Mouse (Mus musculus): ENCODE data around the gene 2210407C18Rik.

The 2210407C18Rik gene

DNA sequence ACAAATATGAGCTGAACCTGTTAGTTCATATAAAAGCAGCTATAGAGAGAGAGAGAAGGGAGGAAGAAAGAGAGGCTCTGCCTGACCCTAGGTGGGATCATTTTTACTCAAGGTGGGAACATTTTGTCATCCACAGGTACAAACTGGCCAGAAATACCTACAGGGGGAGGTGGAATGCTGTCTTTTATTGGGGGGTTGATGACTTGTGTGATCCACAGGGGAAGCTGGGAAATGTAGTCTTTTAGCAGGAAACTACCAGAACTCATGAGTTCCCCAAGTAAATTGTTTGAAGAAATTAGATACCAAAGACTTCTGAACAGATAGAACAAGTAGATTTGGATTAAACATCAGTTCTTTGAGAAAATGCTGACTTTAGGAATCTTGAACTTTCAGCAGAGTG is 13.8 kb downstream of the 2210407C18Rik start:
- DNase-seq (ENCODE audit: low spot score): no peak

DNA sequence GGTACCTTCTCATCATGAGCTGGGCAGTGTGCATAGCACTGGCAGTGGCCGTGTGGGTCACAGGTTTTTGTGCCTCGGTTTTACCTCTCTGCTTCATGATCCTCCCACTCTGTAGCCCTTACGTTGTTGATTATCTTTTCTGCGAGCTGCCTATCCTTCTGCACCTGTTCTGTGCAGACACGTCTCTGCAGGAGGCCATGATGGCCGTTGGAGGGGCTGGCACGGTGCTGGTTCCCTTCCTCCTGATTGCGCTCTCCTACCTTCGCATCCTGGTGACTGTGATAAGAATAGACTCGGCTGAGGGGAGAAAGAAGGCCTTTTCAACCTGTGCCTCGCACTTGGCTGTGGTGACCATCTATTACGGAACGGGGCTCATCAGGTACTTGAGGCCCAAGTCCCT is 18.0 kb downstream of the 2210407C18Rik start:
- DNase-seq (ENCODE audit: low spot score): no peak

DNA sequence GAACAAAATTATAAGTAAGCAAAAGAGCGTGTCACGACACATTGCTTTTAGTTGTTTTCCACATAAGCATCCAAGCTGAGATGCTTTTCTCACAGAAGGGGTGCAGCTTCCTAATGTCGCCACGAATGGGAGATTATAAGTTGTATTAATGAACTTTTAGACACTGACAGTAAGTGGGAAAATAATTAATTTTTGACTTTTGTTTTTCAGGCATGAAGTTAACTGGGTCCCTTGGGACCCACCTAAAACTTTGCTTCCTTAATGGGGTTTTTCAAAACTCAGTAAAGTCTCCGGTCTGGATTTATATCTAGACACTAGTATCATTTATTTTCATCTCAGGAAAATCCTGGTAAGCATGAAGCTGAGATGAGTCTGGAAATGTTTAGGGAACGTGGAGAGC is 21.1 kb downstream of the 2210407C18Rik start, which contains the start of gene Olfr324:
Gene Olfr324 (plus strand): TSS at position 301 of the 400 bp plus-strand sequence.
- DNase-seq (ENCODE audit: low spot score): no peak

DNA sequence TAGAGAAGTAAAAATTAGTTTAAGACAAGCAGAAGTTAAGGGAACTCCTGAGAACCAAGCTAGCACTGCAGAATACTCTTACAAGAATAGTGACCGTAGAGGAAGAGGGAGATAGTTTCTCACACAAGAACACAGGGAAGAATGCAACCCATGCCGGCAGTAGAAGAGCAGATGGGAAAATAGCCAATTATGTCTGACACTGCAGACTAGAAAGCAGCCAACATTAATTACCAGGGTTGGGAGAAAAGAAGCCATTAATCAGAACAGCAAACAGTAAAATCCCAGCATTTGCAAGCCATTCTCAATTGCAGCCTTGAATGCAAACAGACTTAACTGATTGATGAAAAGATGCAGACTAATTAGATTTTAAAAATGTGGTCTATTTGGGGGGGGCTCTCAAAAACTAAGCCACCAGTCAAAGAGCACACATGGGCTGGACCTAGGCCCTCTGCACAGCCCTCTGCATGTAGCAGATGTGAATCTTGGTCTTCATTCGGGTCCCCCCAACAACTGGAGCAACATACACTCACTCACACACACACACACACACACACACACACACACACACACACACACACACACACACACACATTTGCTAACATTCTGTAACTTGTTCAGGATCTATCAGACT is 27.1 kb downstream of the 2210407C18Rik start:
- DNase-seq (ENCODE audit: low spot score): no peak

DNA sequence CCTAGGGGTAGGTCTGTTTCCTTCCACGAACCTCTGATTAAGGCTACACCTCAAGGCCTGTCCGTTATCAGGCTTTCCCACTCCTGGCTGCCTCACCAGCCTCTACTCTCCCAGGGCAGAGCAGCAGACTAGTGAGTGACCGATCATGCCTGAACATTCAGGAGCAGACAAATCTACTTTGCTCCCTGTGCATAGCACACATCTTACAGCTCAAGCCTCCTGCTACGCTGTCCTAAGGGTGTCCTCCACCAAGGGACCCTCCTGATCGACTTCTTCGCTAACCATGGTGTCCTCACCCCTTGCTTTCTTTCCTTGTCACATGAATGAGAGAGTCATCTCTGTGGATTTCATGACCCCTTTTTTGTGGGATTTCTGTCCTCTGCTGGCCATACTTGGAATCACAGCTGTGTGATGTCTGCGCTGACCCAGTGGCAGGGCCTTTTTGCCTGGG is 28.0 kb downstream of the 2210407C18Rik start:
- peak; percentile 47 for DNase-seq (ENCODE audit: low spot score)

DNA sequence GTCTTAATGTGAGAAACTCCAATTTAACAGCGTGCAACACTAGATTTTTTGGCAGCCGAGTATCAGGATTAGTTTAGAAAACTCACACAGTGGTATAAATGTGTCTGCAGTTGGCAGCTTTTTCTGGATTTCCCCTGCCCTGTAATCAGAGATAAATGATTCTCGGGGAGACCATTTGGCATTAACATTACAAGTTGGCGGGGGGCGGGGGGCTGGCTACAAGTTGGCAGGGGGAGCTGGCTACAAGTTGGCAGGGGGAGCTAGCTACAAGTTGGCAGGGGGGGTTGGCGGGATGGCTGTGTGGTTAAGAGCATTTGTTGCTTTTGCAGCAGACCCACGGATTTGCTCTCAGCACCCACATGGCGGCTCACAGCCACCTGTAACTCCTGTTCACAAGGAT is 37.2 kb downstream of the 2210407C18Rik start:
- no peak for DNase-seq (ENCODE audit: low spot score)

DNA sequence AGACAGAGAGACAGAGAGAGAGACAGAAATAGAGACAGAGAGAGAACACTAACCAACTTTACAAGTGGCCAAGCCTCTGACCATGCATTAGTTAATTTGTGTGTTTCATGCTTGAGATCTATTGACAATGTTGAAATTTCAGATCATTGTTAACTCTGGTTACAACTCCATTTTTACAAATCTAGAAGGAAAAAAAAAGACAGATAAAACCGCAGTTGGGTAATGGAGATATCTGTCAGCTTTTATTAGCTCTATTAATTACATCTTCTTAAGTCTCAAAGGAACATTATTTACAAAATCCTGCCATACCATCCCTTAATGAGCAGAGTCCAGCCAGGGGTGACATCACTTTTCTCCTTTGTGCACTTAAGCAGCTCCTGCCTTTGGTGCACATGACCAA is 38.4 kb downstream of the 2210407C18Rik start, which contains the start of gene Olfr325:
Gene Olfr325 (plus strand): TSS at position 301 of the 400 bp plus-strand sequence.
- DNase-seq (ENCODE audit: low spot score): no peak

DNA sequence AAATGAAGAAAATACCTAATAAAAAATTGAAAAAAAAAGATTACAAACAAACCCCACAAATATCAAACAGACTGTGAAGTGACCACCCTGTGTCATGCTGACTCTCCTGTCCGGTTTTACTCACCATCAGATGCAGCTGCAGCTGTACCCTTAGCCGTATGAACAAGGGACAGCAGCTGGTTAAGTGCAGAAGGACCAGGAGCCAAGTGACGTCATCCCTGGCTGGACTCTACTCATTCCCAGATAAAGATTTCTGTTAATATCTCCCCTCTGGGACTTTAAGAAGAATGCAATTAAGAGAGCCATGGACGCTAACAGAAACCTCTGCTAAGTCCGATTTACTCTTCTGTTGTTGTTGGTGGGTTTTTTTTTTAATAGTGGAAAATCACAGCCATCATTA is 45.5 kb downstream of the 2210407C18Rik start, which contains the start of gene Olfr224:
Gene Olfr224 (minus strand): TSS at position 149 of the 400 bp plus-strand sequence.
- no peak for DNase-seq (ENCODE audit: low spot score)

Data from ovary, postnatal 36 days (tissue).